Mouse (Mus musculus) heart, postnatal 0 days (tissue): ENCODE results near the gene Ptprm. TPM values are rescaled to one million over a fixed set of nuclear protein-coding genes. Genes with fewer than 3 reads are reported as not detected.

Experiments used
- ATAC-seq: fragments of 200-750 bp; cut with Nextera tagmentation; 2 replicates; pipeline ENCODE4 v1.8.0; 2017; ENCODE audit warnings: low read depth, moderate number of reproducible peaks, moderate library complexity; ENCODE audit not compliant: insufficient read depth
- DNase-seq: peaks from one replicate; pipeline ENCODE4 v3.0.0-alpha.2; 2016; ENCODE audit warnings: low spot score
- H3K27ac ChIP-seq: fragments of 300-500 bp; sonication (generic); 2 replicates; pipeline ENCODE4 v1.5.1; 2014; ENCODE audit warnings: low read depth, mild to moderate bottlenecking
- H3K27me3 ChIP-seq: fragments of 300-500 bp; sonication (generic); 2 replicates; pipeline ENCODE4 v1.6.1; 2014; ENCODE audit warnings: low read length, mixed read lengths; ENCODE audit not compliant: control insufficient read depth, insufficient read depth
- H3K36me3 ChIP-seq: fragments of 300-500 bp; sonication (generic); replicated peaks from 2 replicates; pipeline ENCODE4 v1.6.1; 2014; ENCODE audit warnings: low read length, mixed read lengths; ENCODE audit not compliant: control insufficient read depth, insufficient read depth
- H3K4me1 ChIP-seq: fragments of 300-500 bp; sonication (generic); 2 replicates; pipeline ENCODE4 v1.6.1; 2014; ENCODE audit warnings: antibody characterized with exemption; ENCODE audit not compliant: control insufficient read depth, insufficient read depth
- H3K4me2 ChIP-seq: fragments of 300-500 bp; sonication (generic); 2 replicates; pipeline ENCODE4 v1.6.1; 2014; ENCODE audit warnings: low read depth, mild to moderate bottlenecking, low read length, moderate library complexity
- H3K4me3 ChIP-seq: fragments of 300-500 bp; sonication (generic); 2 replicates; pipeline ENCODE4 v1.5.1; 2014; ENCODE audit warnings: low read depth, low read length
- H3K9ac ChIP-seq: fragments of 300-500 bp; sonication (generic); replicated peaks from 2 replicates; pipeline ENCODE4 v1.6.1; 2014; ENCODE audit warnings: low read depth, low read length, mixed read lengths
- H3K9me3 ChIP-seq: fragments of 300-500 bp; sonication (generic); replicated peaks from 2 replicates; pipeline ENCODE4 v1.6.1; 2016; ENCODE audit warnings: low read length; ENCODE audit not compliant: control insufficient read depth
- CTCF ChIP-seq: IDR thresholded peaks from 2 replicates; pipeline ENCODE4 v1.5.1; 2016; ENCODE audit warnings: antibody characterized with exemption, control low read depth, low read depth
- EP300 ChIP-seq: IDR thresholded peaks from 2 replicates; pipeline ENCODE4 v1.6.1; 2016; ENCODE audit warnings: antibody characterized with exemption, low read depth
- WGBS: fragments of 180-500 bp; shearing (Covaris S2); extraction: QIAGEN DNeasy Blood & Tissue Kit; methylation state at CpG from one replicate; pipeline ENCODE4 v1.1.7; 2014; 5-methylcytosine and 5-hydroxymethylcytosine counted together
- polyA plus RNA-seq: library from polyadenylated mRNA; unstranded; fragments of >200 nt; fragmentation: Nextera tagmentation; extraction: Ambion mirVana; gene quantifications from 2 replicates; pipeline ENCODE4 v1.2.1, GENCODE M21; 2015
- total RNA-seq: library from RNA; depleted of rRNA; stranded (reverse); fragments of >200 nt; gene quantifications from 2 replicates; pipeline ENCODE4 v1.2.3, GENCODE M21; 2014; ENCODE audit warnings: low replicate concordance

Gene Ptprm
- total and polyA plus RNA-seq, 2 experiments from 2014 or later = 11.9 to 48.0 TPM

- Histone ChIP-seq H3K4me2 (no peak overlapping the region), H3K9me3 (no peaks in the 10 kb centered on the region), H3K9ac (no peak overlapping the region), H3K27ac (no peak overlapping the region), H3K27me3 (no peaks in the 10 kb centered on the region), H3K36me3 (no peaks in the 10 kb centered on the region), H3K4me1 (no peaks in the 10 kb centered on the region), H3K4me3 (no peak overlapping the region)
- no peak for TF ChIP-seq EP300
- no peak for TF ChIP-seq CTCF
- ATAC-seq (no peak), DNase-seq (no peak)
- WGBS = 74% methylated on average over 2 of the region's 2 CpGs
Observed at GRCm38 (mm10) chr17:67150441-67150840, 203.8 kb downstream of the Ptprm start.

- no peak overlapping the region for H3K9ac ChIP-seq
- WGBS = 65% methylated on average over 4 of the region's 4 CpGs
- no peak overlapping the region for H3K4me2 ChIP-seq
- H3K27ac ChIP-seq = no peak overlapping the region
- DNase-seq (no peak), ATAC-seq (no peak)
- H3K36me3 ChIP-seq = no peaks in the 10 kb centered on the region; the same call in 1 of the 2 replicates
- H3K27me3 ChIP-seq = no peaks in the 10 kb centered on the region
- TF ChIP-seq CTCF = no peak
- no peak for TF ChIP-seq EP300
- H3K9me3 ChIP-seq = no peaks in the 10 kb centered on the region
- H3K4me3 ChIP-seq = no peak overlapping the region
- peaks cover 4% of the 10 kb centered on the region; the same call in 1 of the 2 replicates for H3K4me1 ChIP-seq
Observed at GRCm38 (mm10) chr17:67142183-67142756, 212.0 kb downstream of the Ptprm start.

- H3K4me3 ChIP-seq = no peak overlapping the region
- H3K36me3 ChIP-seq = no peaks in the 10 kb centered on the region; the same call in 1 of the 2 replicates
- H3K4me2 ChIP-seq = no peak overlapping the region
- H3K27me3 ChIP-seq = no peaks in the 10 kb centered on the region
- DNase-seq (no peak), ATAC-seq (no peak)
- no peaks in the 10 kb centered on the region for H3K9me3 ChIP-seq
- WGBS = 19% methylated on average over 1 of the region's 1 CpGs
- no peak overlapping the region for H3K27ac ChIP-seq
- TF ChIP-seq EP300 = no peak
- TF ChIP-seq CTCF = peak; percentile 62
- peaks cover 9% of the 10 kb centered on the region for H3K4me1 ChIP-seq
- no peak overlapping the region for H3K9ac ChIP-seq
Observed at GRCm38 (mm10) chr17:67140502-67140901, 213.8 kb downstream of the Ptprm start.

GRCm38 (mm10) chr17:67138981-67139380 lies 215.3 kb downstream of the Ptprm start:
- Histone ChIP-seq H3K27me3 (no peaks in the 10 kb centered on the region), H3K9ac (no peak overlapping the region), H3K36me3 (no peaks in the 10 kb centered on the region; the same call in 1 of the 2 replicates), H3K4me3 (no peak overlapping the region), H3K4me2 (no peak overlapping the region), H3K4me1 (peaks cover 14% of the 10 kb centered on the region), H3K9me3 (no peaks in the 10 kb centered on the region), H3K27ac (no peak overlapping the region)
- DNase-seq (no peak), ATAC-seq (no peak)
- TF ChIP-seq CTCF = no peak
- TF ChIP-seq EP300 = no peak
- WGBS = 68% methylated on average over 12 of the region's 12 CpGs

- ATAC-seq (peak; percentile 37), DNase-seq (no peak)
- no peak overlapping the region for H3K9ac ChIP-seq
- 60% methylated on average over 7 of the region's 7 CpGs for WGBS
- H3K4me1 ChIP-seq = peaks cover 27% of the 10 kb centered on the region
- H3K27me3 ChIP-seq = no peaks in the 10 kb centered on the region
- peak overlapping the region; percentile 80 for H3K27ac ChIP-seq
- no peaks in the 10 kb centered on the region; the same call in 1 of the 2 replicates for H3K36me3 ChIP-seq
- H3K4me2 ChIP-seq = no peak overlapping the region
- no peak overlapping the region for H3K4me3 ChIP-seq
- H3K9me3 ChIP-seq = no peaks in the 10 kb centered on the region
- TF ChIP-seq EP300 (no peak; the same call in 1 of the 2 replicates), CTCF (no peak)
Observed at GRCm38 (mm10) chr17:67136876-67137275, 217.4 kb downstream of the Ptprm start.

- peak; percentile 85 for DNase-seq
- Histone ChIP-seq H3K27me3 (no peaks in the 10 kb centered on the region), H3K4me1 (peaks cover 27% of the 10 kb centered on the region), H3K4me3 (no peak overlapping the region), H3K27ac (peak overlapping the region; percentile 80), H3K9ac (no peak overlapping the region), H3K4me2 (no peak overlapping the region; the same call in 1 of the 2 replicates), H3K9me3 (no peaks in the 10 kb centered on the region), H3K36me3 (no peaks in the 10 kb centered on the region; the same call in 1 of the 2 replicates)
- WGBS = 18% methylated on average over 8 of the region's 8 CpGs
- no peak for TF ChIP-seq EP300
- no peak for TF ChIP-seq CTCF
- peak; percentile 69 for ATAC-seq
Observed at GRCm38 (mm10) chr17:67136421-67136820, 217.8 kb downstream of the Ptprm start.
